Mouse (Mus musculus): ENCODE data around the gene Pgm3. TPM values are rescaled to one million over a fixed set of nuclear protein-coding genes. Genes with fewer than 3 reads are reported as not detected.

The Pgm3 gene
- polyA plus RNA-seq, 1 experiment, result 3.5 TPM

DNA sequence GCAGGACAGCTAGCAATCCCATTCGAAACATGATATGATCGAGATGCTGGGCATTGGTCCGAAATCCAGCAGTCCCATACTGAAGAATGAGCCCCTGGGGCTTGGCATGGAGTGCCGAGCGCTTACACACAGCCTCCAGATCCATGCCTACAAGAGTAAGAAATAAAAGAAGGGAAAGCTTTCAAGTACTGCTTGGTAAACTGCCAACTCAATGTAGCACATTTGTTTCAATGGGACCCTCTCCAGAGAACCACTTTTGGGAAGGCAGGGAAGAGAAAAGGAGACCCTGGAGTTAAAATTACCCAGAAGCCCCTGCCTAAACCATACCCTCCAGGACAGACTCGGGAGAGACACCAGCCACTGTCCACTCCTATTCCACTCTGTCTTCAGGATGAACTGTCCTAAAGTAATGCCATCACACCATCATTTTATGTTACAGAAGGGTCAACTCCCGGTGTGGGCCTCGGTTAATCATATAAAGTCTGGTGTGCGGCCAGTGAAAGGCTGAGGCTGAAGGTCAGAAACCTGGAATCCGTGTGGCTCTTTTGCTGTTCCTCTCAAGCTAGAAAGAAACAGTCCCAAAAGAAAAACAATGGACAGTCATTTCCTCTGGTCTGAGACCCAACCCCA lies 1.3 kb downstream of the Pgm3 start:
- no peak for DNase-seq
- Histone ChIP-seq H3K27me3 (ENCODE audit: control insufficient read depth, insufficient read depth, low read length) (no peaks in the 10 kb centered on the region), H3K27ac (ENCODE audit: control insufficient read depth, insufficient read depth, low read length) (no peak overlapping the region), H3K4me1 (replicated peaks; ENCODE audit: control insufficient read depth, insufficient read depth, low read length) (peaks cover 10% of the 10 kb centered on the region), H3K4me3 (ENCODE audit: control insufficient read depth, insufficient read depth, low read length) (no peak overlapping the region), H3K36me3 (ENCODE audit: control insufficient read depth, insufficient read depth, low read length) (no peaks in the 10 kb centered on the region)
- TF ChIP-seq POLR2A (IDR thresholded peaks at IDR 0.05; ENCODE audit: control insufficient read depth, extremely low read depth, insufficient read depth, low read length, poor library complexity) (no peak), CTCF (IDR thresholded peaks at IDR 0.05; ENCODE audit: borderline replicate concordance, control insufficient read depth, extremely low read depth, insufficient read depth, low read length, poor library complexity) (no peak)
- WGBS, result 94% methylated on average over 10 of the region's 10 CpGs

DNA sequence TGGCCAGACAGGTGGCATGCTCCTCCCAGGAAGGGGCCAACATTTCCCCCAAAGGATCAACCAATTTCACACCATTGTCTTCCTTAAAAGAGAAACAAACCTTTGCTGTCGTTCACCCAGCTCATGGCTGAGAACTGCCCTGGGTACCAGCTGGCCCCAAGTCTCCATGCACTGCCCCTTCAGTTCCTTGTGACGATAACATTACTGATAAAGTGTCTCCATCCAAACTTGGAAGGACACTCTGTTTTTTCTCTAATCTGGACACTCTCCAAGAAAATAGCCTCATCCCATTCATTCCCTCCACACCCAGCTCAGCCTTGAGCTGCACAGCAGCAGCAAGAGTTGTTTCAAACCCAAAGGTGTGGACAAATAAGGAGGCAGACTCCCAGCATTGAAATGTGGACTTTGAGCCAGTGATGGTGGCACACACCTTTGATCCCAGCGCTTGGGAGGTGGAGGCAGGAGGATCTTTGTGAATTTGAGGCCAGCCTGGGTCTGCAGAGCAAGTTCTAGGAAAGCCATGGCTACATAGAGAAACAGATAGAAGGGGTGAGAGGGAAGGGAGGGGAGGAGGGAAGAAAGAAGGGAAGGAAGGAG lies 2.2 kb downstream of the Pgm3 start:
- DNase-seq, result no peak
- Histone ChIP-seq H3K36me3 (ENCODE audit: control insufficient read depth, insufficient read depth, low read length) (0 out of 2 replicates have a peak, but pooled peaks cover 3% of the 10 kb centered on the region), H3K4me3 (ENCODE audit: control insufficient read depth, insufficient read depth, low read length) (no peak overlapping the region), H3K27ac (ENCODE audit: control insufficient read depth, insufficient read depth, low read length) (no peak overlapping the region), H3K4me1 (replicated peaks; ENCODE audit: control insufficient read depth, insufficient read depth, low read length) (peaks cover 10% of the 10 kb centered on the region), H3K27me3 (ENCODE audit: control insufficient read depth, insufficient read depth, low read length) (no peaks in the 10 kb centered on the region)
- WGBS, result 89% methylated on average over 3 of the region's 3 CpGs
- TF ChIP-seq POLR2A (IDR thresholded peaks at IDR 0.05; ENCODE audit: control insufficient read depth, extremely low read depth, insufficient read depth, low read length, poor library complexity) (no peak), CTCF (IDR thresholded peaks at IDR 0.05; ENCODE audit: borderline replicate concordance, control insufficient read depth, extremely low read depth, insufficient read depth, low read length, poor library complexity) (no peak)

DNA sequence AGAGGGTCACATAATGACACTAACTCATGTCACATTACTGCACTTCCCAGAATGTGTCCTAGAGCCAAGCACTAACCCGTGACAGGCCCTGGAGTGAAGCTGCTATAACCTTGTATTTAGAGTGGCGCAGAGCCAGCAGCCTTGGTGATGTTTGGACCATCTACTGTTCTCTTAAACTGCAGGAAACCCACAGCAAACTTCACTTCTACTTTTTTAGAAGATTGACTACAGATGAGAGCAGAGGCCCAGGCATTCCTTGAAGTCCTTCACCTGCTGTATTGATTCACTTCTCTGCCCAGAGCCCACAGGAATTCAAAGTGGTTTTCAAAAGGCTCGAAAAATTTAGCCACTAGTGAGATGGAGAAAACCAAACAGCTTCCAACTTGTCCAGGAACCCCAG lies 11.1 kb downstream of the Pgm3 start:
- DNase-seq, result no peak
- H3K4me1 ChIP-seq (replicated peaks; ENCODE audit: control insufficient read depth, insufficient read depth, low read length), result no peaks in the 10 kb centered on the region
- no peak overlapping the region for H3K4me3 ChIP-seq (ENCODE audit: control insufficient read depth, insufficient read depth, low read length)
- H3K27me3 ChIP-seq (ENCODE audit: control insufficient read depth, insufficient read depth, low read length), result no peaks in the 10 kb centered on the region
- TF ChIP-seq CTCF (IDR thresholded peaks at IDR 0.05; ENCODE audit: borderline replicate concordance, control insufficient read depth, extremely low read depth, insufficient read depth, low read length, poor library complexity), result no peak
- TF ChIP-seq POLR2A (IDR thresholded peaks at IDR 0.05; ENCODE audit: control insufficient read depth, extremely low read depth, insufficient read depth, low read length, poor library complexity), result no peak
- peaks cover 17% of the 10 kb centered on the region for H3K36me3 ChIP-seq (ENCODE audit: control insufficient read depth, insufficient read depth, low read length)
- no peak overlapping the region for H3K27ac ChIP-seq (ENCODE audit: control insufficient read depth, insufficient read depth, low read length)
- 84% methylated on average over 3 of the region's 3 CpGs for WGBS

DNA sequence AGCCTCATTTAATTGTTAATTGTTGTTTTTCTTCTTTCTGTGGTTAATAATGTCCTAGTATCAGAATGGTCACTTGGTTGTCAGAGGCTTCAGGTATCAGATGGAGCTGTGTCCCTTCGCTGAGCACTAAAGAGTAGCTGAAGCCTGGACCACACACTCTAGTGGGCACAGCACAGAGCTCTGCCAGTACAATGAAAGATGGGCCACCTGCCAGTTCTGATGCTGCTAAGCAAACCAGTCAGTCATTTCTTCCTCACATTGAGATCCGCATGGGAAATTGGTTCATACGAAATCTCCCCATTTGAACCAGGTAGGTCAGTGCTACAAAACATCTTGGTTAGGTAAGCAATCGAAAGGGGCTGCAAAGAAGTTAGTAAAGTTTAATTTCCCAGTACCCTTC lies 17.0 kb downstream of the Pgm3 start:
- no peaks in the 10 kb centered on the region for H3K4me1 ChIP-seq (replicated peaks; ENCODE audit: control insufficient read depth, insufficient read depth, low read length)
- H3K36me3 ChIP-seq (ENCODE audit: control insufficient read depth, insufficient read depth, low read length), result peaks cover 55% of the 10 kb centered on the region
- no peak for DNase-seq
- no peaks in the 10 kb centered on the region for H3K27me3 ChIP-seq (ENCODE audit: control insufficient read depth, insufficient read depth, low read length)
- no peak for TF ChIP-seq CTCF (IDR thresholded peaks at IDR 0.05; ENCODE audit: borderline replicate concordance, control insufficient read depth, extremely low read depth, insufficient read depth, low read length, poor library complexity)
- no peak for TF ChIP-seq POLR2A (IDR thresholded peaks at IDR 0.05; ENCODE audit: control insufficient read depth, extremely low read depth, insufficient read depth, low read length, poor library complexity)
- H3K27ac ChIP-seq (ENCODE audit: control insufficient read depth, insufficient read depth, low read length), result no peak overlapping the region
- 95% methylated on average over 4 of the region's 4 CpGs for WGBS
- H3K4me3 ChIP-seq (ENCODE audit: control insufficient read depth, insufficient read depth, low read length), result no peak overlapping the region

DNA sequence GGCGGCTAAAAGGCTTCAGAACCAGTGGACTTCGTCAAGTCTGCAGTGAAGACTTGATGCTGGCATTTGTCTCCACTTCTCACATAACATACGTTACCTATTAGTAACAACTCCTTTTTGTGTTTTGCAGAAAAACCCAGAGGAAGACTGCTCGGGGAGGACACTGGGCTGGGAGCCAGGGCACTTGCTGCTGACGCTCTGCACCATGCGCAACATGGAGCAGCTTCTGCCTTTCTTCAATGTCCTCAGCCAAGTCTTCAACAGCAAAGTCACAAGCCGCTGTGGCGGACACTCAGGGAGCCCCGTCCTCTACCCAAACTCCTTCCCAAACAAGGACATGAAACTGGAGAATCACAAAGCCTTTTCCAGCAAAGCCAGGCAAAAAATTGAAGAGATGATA lies 17.8 kb downstream of the Pgm3 start:
- 97% methylated on average over 9 of the region's 9 CpGs for WGBS
- Histone ChIP-seq H3K27me3 (ENCODE audit: control insufficient read depth, insufficient read depth, low read length) (no peaks in the 10 kb centered on the region), H3K4me1 (replicated peaks; ENCODE audit: control insufficient read depth, insufficient read depth, low read length) (no peaks in the 10 kb centered on the region), H3K4me3 (ENCODE audit: control insufficient read depth, insufficient read depth, low read length) (no peak overlapping the region), H3K36me3 (ENCODE audit: control insufficient read depth, insufficient read depth, low read length) (peaks cover 56% of the 10 kb centered on the region), H3K27ac (ENCODE audit: control insufficient read depth, insufficient read depth, low read length) (no peak overlapping the region)
- DNase-seq, result no peak
- TF ChIP-seq POLR2A (IDR thresholded peaks at IDR 0.05; ENCODE audit: control insufficient read depth, extremely low read depth, insufficient read depth, low read length, poor library complexity) (no peak), CTCF (IDR thresholded peaks at IDR 0.05; ENCODE audit: borderline replicate concordance, control insufficient read depth, extremely low read depth, insufficient read depth, low read length, poor library complexity) (no peak)

DNA sequence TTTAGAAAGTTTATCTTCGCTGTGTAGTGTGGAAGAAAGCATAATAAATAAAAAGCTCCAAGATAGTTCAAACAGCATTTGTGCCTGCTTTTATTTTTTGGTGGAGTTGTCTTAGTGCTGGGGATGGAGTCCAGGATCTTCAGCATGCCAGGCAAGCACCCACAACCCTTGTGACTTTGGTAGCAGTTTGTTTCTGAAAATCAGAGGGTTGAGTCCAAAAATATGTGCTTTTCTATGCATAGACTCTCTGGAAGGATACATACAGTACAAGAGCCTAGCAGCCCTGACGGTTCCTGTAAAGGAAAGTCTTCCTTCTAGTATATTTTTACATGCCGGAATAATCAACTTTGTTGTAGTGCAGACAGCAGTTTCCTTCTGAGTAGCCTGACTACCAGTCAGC lies 20.9 kb downstream of the Pgm3 start:
- H3K27me3 ChIP-seq (ENCODE audit: control insufficient read depth, insufficient read depth, low read length), result no peaks in the 10 kb centered on the region
- TF ChIP-seq POLR2A (IDR thresholded peaks at IDR 0.05; ENCODE audit: control insufficient read depth, extremely low read depth, insufficient read depth, low read length, poor library complexity) (no peak), CTCF (IDR thresholded peaks at IDR 0.05; ENCODE audit: borderline replicate concordance, control insufficient read depth, extremely low read depth, insufficient read depth, low read length, poor library complexity) (no peak)
- H3K36me3 ChIP-seq (ENCODE audit: control insufficient read depth, insufficient read depth, low read length), result peaks cover 52% of the 10 kb centered on the region
- no peak overlapping the region for H3K27ac ChIP-seq (ENCODE audit: control insufficient read depth, insufficient read depth, low read length)
- no peak for DNase-seq
- WGBS, result 93% methylated on average over 3 of the region's 3 CpGs
- no peaks in the 10 kb centered on the region for H3K4me1 ChIP-seq (replicated peaks; ENCODE audit: control insufficient read depth, insufficient read depth, low read length)
- H3K4me3 ChIP-seq (ENCODE audit: control insufficient read depth, insufficient read depth, low read length), result no peak overlapping the region

All from thymus, adult 2 months (tissue).